Mouse (Mus musculus) adrenal gland, postnatal 36 days (tissue): ENCODE data around the gene Gmpr. TPM values are rescaled to one million over a fixed set of nuclear protein-coding genes. Genes with fewer than 3 reads are reported as not detected.

Experiments used
- DNase-seq, 2 experiments: peaks; one replicate each; pipeline ENCODE4 v3.0.0; 2021; ENCODE audit warnings: mixed read lengths in 1 of 2
- total RNA-seq, 2 experiments: library from RNA; stranded (reverse); gene quantifications; 2 replicates each; pipeline ENCODE4 v1.2.3; 2021

The Gmpr gene
- total RNA-seq, 2 experiments from 2014 or later, result 16.9 to 34.3 TPM

GRCm38 (mm10) chr13:45538532-45539204, 31.4 kb downstream of the Gmpr start:
- peak; percentile 61 to 71 for DNase-seq

- peak; percentile 67 to 83 for DNase-seq
Measured at GRCm38 (mm10) chr13:45539205-45539568, 31.9 kb downstream of the Gmpr start.

DNA sequence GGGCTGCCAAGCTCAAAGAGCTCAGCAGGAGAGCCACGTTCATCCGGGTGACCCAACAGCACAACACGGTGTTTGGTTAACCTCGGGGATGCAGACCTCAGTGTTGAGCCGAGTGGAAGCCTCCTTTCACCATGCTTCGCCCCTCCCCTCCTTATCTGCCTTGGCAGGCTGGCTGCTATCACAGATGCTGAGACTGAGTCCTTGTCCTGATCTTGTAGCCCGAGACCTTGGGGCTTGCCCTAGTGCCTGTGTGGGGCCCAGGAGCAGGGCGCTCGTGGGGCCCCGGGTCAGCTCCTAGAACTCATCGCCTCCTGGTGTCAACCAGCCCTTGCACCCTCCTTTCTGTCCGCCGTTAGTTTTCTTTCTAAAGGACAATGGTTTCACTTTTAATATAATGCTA, 38.7 kb downstream of the Gmpr start:
- peak in 1 of 2 experiments; percentile 15 for DNase-seq

DNA sequence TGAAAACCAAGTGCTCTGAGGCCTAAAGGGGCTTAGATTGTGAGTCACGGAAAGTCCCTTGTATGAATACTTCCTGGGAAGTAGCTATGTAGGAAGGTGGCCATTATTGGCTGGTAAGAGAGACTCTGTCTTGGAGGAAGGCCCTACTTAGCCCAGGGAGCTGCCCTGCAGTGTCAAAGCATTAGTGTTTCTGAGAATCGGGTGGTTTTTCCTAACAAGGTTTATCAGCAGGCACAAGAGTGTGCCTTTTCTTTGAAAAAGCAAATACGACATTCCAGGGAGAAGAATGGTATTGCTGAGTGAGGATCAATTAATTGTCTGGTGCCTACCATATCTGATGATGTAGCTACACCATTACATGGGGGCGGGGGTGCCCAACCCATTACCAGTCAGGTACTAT, 39.7 kb downstream of the Gmpr start:
- DNase-seq, result no peak

- no peak for DNase-seq
Measured at GRCm38 (mm10) chr13:45547549-45547948, 40.3 kb downstream of the Gmpr start.

DNA sequence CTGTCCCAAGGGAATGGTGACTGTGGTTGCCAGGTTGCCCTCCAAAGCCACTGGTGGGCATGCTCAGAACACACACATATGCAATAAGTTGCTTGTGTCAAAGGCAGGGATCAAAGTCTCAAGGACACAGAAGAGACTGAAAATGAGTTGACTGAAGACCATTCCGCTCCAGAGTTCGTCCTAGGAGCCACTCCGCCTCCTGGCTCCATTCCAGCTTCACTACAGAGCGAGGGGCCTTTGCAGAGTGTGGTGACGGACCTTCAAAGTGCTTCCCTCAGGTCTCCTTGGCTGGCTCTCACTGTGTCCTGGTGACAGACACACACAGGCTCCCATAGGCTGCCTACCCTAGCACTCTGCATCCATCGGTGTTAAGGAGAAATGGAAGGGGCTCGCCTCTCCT, 46.4 kb downstream of the Gmpr start:
- peak; percentile 31 to 37 for DNase-seq

DNA sequence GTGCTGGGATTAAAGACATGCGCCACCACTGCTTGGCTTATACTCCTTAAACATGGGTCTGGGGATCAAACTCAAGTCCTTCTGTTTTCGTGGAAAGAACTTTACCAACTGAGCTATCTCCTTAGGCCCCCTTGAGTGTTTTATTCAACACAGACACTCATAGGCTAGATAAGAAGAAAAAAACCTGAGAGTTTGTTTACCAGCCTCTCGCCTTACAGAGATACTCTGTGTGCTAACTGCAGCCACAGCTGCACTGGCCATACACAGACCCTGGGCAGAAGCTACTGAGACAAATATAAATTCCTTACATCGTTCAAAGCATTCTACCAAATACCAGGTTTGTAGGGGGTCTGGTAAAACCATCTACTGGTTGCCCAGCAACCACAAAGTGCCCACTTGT, 51.1 kb downstream of the Gmpr start:
- DNase-seq, result no peak

DNA sequence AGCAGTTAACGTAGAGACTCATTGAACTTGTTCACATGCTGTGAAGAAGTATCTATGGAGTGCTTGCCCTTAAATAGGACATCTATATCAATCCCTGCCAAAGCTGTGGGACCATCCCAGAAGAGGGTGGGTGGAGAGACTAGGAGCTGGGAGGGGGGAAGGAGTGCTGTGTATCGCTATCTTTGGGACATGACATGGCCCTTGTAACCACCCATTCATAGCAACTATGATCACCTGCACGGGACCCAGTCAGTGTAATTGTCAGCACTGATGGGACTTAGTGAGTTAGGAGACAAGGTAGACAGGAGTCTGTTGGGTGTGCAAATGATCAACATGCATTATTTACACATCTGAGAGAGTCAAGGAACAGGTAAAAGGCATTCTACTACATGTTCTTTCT, 52.0 kb downstream of the Gmpr start:
- no peak for DNase-seq

DNA sequence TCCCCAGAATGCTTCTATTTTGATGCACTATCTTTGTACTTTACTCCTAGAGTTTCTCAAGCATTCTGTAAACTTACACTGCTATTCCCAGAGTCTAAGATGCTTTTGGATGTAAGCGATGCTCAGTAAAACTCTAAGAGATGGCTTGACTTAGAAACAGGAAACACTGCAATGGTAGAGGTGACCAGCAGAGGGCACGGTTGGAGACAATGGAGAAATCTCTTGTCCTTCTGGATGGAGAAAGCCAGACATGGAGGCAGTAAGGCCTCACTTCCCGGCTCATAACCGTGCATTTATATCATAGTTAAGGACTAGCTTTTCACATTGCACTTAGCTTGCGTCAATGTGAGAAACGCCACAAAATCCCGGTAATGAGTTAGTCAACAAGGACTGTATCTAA, 53.3 kb downstream of the Gmpr start:
- DNase-seq, result peak in 1 of 2 experiments; percentile 24

DNA sequence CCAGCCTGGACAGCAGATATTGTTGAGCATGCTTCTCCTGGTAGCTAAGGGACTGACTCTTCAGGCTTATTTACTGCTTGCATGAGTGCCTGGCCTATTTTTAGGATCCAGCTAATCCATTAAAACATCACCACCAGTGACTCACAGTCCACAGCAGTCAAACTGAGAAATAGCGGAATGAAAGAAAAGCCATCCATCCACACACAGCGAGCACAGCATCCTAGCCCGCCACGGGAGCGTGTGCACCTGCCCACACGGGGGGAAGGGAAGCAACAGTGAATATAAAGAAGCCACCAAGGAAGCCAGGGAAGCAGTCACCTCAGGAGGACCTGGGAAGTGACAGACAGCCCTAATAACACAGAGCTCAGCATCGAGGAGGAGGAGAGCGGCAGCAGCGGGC, 54.8 kb downstream of the Gmpr start:
- peak in 1 of 2 experiments; percentile 36 for DNase-seq

GRCm38 (mm10) chr13:45564946-45565345, 57.7 kb downstream of the Gmpr start:
- no peak for DNase-seq

- peak in 1 of 2 experiments; percentile 2 for DNase-seq
Measured at GRCm38 (mm10) chr13:45569932-45570331, 62.7 kb downstream of the Gmpr start.

GRCm38 (mm10) chr13:45571795-45572262, 64.6 kb downstream of the Gmpr start:
- DNase-seq, result peak; percentile 71 to 83

GRCm38 (mm10) chr13:45572768-45573167, 65.5 kb downstream of the Gmpr start:
- DNase-seq, result peak; percentile 63 to 78

GRCm38 (mm10) chr13:45576185-45576584, 68.9 kb downstream of the Gmpr start:
- DNase-seq, result peak; percentile 63 to 81

DNA sequence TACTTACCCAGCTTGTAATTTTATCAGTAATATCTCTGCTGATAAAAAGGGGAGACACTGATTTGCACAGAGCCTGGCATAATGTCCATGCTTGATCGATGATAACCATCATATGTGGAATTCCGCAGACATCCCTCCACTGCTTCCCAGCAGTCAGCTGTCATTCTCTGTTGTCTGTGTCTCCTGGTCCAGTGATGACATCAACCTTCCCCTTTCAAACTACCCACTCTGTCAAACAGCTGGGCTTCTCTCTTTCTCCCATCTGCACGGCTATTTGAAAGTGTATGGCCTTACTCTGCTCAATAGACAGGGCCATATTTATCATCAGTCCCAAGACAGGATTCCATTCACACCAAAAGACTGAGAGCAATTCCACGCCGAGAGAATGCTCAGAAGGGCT, 70.1 kb downstream of the Gmpr start:
- DNase-seq, result no peak

- DNase-seq, result peak; percentile 52 to 72
Measured at GRCm38 (mm10) chr13:45577784-45578183, 70.5 kb downstream of the Gmpr start.

GRCm38 (mm10) chr13:45579751-45580150, 72.5 kb downstream of the Gmpr start:
- DNase-seq, result no peak

DNA sequence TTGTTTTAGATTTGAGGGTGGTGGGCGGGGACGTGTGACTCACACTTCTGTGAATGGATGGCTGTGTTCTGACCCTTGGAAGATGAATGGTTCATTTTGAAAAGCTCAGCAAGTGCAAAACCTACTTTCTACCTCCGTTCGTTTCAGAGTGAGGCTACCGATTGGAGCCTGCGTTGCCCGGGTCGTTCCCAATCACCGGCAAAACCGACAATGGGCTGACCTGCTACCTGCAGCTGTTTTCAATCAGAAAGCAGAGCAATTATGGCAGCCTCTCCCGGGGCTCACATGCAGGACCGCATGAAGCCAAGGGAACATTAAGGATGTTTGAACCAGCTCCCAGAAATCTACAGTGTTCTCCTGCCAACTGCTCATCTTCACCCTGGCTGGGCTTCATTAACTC, 75.0 kb downstream of the Gmpr start:
- peak in 1 of 2 experiments; percentile 12 for DNase-seq

GRCm38 (mm10) chr13:45583061-45583460, 75.8 kb downstream of the Gmpr start:
- DNase-seq, result no peak

DNA sequence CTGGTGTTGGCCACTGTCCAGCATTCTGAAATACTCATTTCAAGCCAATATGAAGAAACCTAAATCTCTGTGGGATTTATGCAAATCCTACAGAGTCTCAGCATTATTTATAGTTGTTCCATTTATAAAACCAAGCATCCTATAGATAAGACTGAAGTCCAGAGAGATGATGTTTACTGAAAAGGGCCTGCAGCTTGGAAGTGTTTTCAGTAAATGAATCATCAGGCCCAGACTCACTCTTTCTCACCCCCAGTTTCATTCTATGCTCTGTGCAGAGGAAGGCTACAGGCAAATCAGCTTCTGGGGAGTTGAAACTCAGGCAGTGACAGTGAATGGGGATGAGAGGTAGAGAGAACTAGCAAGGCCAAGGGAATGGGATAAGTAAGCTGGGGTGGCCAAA, 83.7 kb downstream of the Gmpr start:
- DNase-seq, result no peak

- DNase-seq, result no peak
Measured at GRCm38 (mm10) chr13:45593914-45594313, 86.7 kb downstream of the Gmpr start.

DNA sequence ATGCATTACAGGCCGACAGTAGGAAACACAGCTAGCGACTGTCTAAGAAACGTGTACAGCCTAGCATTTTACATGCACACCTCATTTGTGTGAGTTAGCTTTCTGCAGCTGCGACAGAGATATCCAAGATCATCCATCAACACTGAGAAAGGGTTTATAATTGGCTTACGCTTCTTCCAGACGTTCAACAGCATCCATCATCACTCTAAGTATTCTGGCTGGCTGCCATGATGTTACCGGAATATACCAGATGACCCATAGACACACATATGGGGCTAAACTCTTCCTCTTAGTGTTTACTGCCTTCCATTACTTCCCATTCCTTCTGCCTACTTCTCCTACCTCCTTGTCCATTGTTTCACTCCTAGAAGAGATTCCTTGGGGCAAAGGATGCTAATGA, 88.2 kb downstream of the Gmpr start:
- no peak for DNase-seq

DNA sequence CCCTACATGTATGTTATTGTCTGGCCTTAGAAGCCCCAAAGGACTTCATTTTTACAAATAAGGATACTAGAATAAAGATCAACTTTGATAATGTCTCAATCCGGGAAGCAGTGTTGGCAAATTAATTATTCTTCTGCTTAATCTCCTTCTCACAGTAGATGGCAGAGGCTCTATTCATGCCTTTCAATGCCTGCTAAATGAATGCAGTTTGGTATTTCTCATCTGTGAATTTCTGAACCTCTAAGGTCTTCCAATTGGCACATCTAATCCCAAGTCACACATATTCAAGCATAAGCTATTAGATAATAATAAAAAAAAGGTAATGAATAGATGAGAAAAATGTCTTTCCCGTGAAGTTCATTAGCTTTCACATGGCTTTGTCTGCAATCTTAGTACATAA, 92.6 kb downstream of the Gmpr start:
- no peak for DNase-seq
